Mouse (Mus musculus): ENCODE data around the gene Tbx19. TPM values are rescaled to one million over a fixed set of nuclear protein-coding genes. Genes with fewer than 3 reads are reported as not detected.
A peak's percentile ranks its signal among the peaks of the same experiment; 100 is the strongest.

Gene Tbx19
- polyA plus RNA-seq, 1 experiment from 2014 or later, result 0.36 TPM

- no peaks in the 10 kb centered on the region for H3K9me3 ChIP-seq (ENCODE audit: control insufficient read depth, low read length)
- H3K27ac ChIP-seq (replicated peaks; ENCODE audit: low read depth, low read length), result no peak overlapping the region
- DNase-seq (ENCODE audit: low spot score) (no peak), ATAC-seq (ENCODE audit: low read depth) (0 out of 2 replicates have a peak, but pooled peaks have one; percentile 26)
- H3K4me3 ChIP-seq (ENCODE audit: low read depth, low read length), result no peak overlapping the region
- no peaks in the 10 kb centered on the region for H3K4me1 ChIP-seq (ENCODE audit: control insufficient read depth, insufficient read depth, low read length)
- no peak overlapping the region for H3K4me2 ChIP-seq (ENCODE audit: low read depth, low read length)
- peaks cover 8% of the 10 kb centered on the region for H3K36me3 ChIP-seq (ENCODE audit: control insufficient read depth, insufficient read depth, low read length)
- 34% methylated on average over 5 of the region's 9 CpGs for WGBS
- H3K9ac ChIP-seq (ENCODE audit: low read depth, low read length), result no peak overlapping the region
- no peaks in the 10 kb centered on the region for H3K27me3 ChIP-seq (replicated peaks; ENCODE audit: control insufficient read depth, insufficient read depth, low read length)
Observed at GRCm38 (mm10) chr1:165174059-165174616, 13.6 kb upstream of the Tbx19 start.

- Histone ChIP-seq H3K4me3 (ENCODE audit: low read depth, low read length) (no peak overlapping the region), H3K4me1 (ENCODE audit: control insufficient read depth, insufficient read depth, low read length) (no peaks in the 10 kb centered on the region), H3K4me2 (ENCODE audit: low read depth, low read length) (no peak overlapping the region), H3K36me3 (ENCODE audit: control insufficient read depth, insufficient read depth, low read length) (no peaks in the 10 kb centered on the region), H3K9ac (ENCODE audit: low read depth, low read length) (no peak overlapping the region), H3K27ac (replicated peaks; ENCODE audit: low read depth, low read length) (no peak overlapping the region), H3K9me3 (ENCODE audit: control insufficient read depth, low read length) (no peaks in the 10 kb centered on the region), H3K27me3 (replicated peaks; ENCODE audit: control insufficient read depth, insufficient read depth, low read length) (no peaks in the 10 kb centered on the region)
- ATAC-seq (ENCODE audit: low read depth), result no peak
- no peak for DNase-seq (ENCODE audit: low spot score)
- WGBS, result 85% methylated on average over 7 of the region's 8 CpGs
Observed at GRCm38 (mm10) chr1:165171277-165171676, 10.7 kb upstream of the Tbx19 start.

GRCm38 (mm10) chr1:165170157-165170556 is 9.6 kb upstream of the Tbx19 start:
- no peaks in the 10 kb centered on the region for H3K27me3 ChIP-seq (replicated peaks; ENCODE audit: control insufficient read depth, insufficient read depth, low read length)
- H3K27ac ChIP-seq (replicated peaks; ENCODE audit: low read depth, low read length), result no peak overlapping the region
- no peak for DNase-seq (ENCODE audit: low spot score)
- no peaks in the 10 kb centered on the region for H3K4me1 ChIP-seq (ENCODE audit: control insufficient read depth, insufficient read depth, low read length)
- 66% methylated on average over 5 of the region's 5 CpGs for WGBS
- H3K9ac ChIP-seq (ENCODE audit: low read depth, low read length), result no peak overlapping the region
- no peak overlapping the region for H3K4me2 ChIP-seq (ENCODE audit: low read depth, low read length)
- no peaks in the 10 kb centered on the region for H3K36me3 ChIP-seq (ENCODE audit: control insufficient read depth, insufficient read depth, low read length)
- no peak overlapping the region for H3K4me3 ChIP-seq (ENCODE audit: low read depth, low read length)
- no peaks in the 10 kb centered on the region for H3K9me3 ChIP-seq (ENCODE audit: control insufficient read depth, low read length)
- no peak for ATAC-seq (ENCODE audit: low read depth)

GRCm38 (mm10) chr1:165169462-165169861 is 8.9 kb upstream of the Tbx19 start:
- Histone ChIP-seq H3K9me3 (ENCODE audit: control insufficient read depth, low read length) (no peaks in the 10 kb centered on the region), H3K27me3 (replicated peaks; ENCODE audit: control insufficient read depth, insufficient read depth, low read length) (no peaks in the 10 kb centered on the region), H3K4me3 (ENCODE audit: low read depth, low read length) (no peak overlapping the region), H3K4me2 (ENCODE audit: low read depth, low read length) (no peak overlapping the region), H3K4me1 (ENCODE audit: control insufficient read depth, insufficient read depth, low read length) (no peaks in the 10 kb centered on the region), H3K36me3 (ENCODE audit: control insufficient read depth, insufficient read depth, low read length) (no peaks in the 10 kb centered on the region), H3K27ac (replicated peaks; ENCODE audit: low read depth, low read length) (no peak overlapping the region), H3K9ac (ENCODE audit: low read depth, low read length) (no peak overlapping the region)
- DNase-seq (ENCODE audit: low spot score), result no peak
- 81% methylated on average over 3 of the region's 3 CpGs for WGBS
- ATAC-seq (ENCODE audit: low read depth), result no peak

GRCm38 (mm10) chr1:165164920-165165319 is 4.3 kb upstream of the Tbx19 start:
- H3K27me3 ChIP-seq (replicated peaks; ENCODE audit: control insufficient read depth, insufficient read depth, low read length), result no peaks in the 10 kb centered on the region
- H3K4me2 ChIP-seq (ENCODE audit: low read depth, low read length), result no peak overlapping the region
- no peaks in the 10 kb centered on the region for H3K9me3 ChIP-seq (ENCODE audit: control insufficient read depth, low read length)
- 55% methylated on average over 6 of the region's 6 CpGs for WGBS
- no peak for DNase-seq (ENCODE audit: low spot score)
- no peak overlapping the region for H3K4me3 ChIP-seq (ENCODE audit: low read depth, low read length)
- no peak overlapping the region for H3K27ac ChIP-seq (replicated peaks; ENCODE audit: low read depth, low read length)
- no peaks in the 10 kb centered on the region for H3K4me1 ChIP-seq (ENCODE audit: control insufficient read depth, insufficient read depth, low read length)
- ATAC-seq (ENCODE audit: low read depth), result 0 out of 2 replicates have a peak, but pooled peaks have one; percentile 41
- no peaks in the 10 kb centered on the region for H3K36me3 ChIP-seq (ENCODE audit: control insufficient read depth, insufficient read depth, low read length)
- H3K9ac ChIP-seq (ENCODE audit: low read depth, low read length), result no peak overlapping the region

- Histone ChIP-seq H3K9ac (ENCODE audit: low read depth, low read length) (no peak overlapping the region), H3K4me2 (ENCODE audit: low read depth, low read length) (no peak overlapping the region), H3K27me3 (replicated peaks; ENCODE audit: control insufficient read depth, insufficient read depth, low read length) (no peaks in the 10 kb centered on the region), H3K9me3 (ENCODE audit: control insufficient read depth, low read length) (no peaks in the 10 kb centered on the region), H3K27ac (replicated peaks; ENCODE audit: low read depth, low read length) (no peak overlapping the region), H3K4me1 (ENCODE audit: control insufficient read depth, insufficient read depth, low read length) (no peaks in the 10 kb centered on the region), H3K4me3 (ENCODE audit: low read depth, low read length) (no peak overlapping the region), H3K36me3 (ENCODE audit: control insufficient read depth, insufficient read depth, low read length) (no peaks in the 10 kb centered on the region)
- DNase-seq (ENCODE audit: low spot score) (no peak), ATAC-seq (ENCODE audit: low read depth) (no peak)
- 72% methylated on average over 10 of the region's 10 CpGs for WGBS
Observed at GRCm38 (mm10) chr1:165158841-165159240, 1.7 kb downstream of the Tbx19 start.

GRCm38 (mm10) chr1:165154162-165154561 is 6.4 kb downstream of the Tbx19 start:
- ATAC-seq (ENCODE audit: low read depth), result no peak
- no peak overlapping the region for H3K4me3 ChIP-seq (ENCODE audit: low read depth, low read length)
- WGBS, result 80% methylated on average over 4 of the region's 4 CpGs

GRCm38 (mm10) chr1:165151216-165151615 is 9.4 kb downstream of the Tbx19 start:
- DNase-seq (ENCODE audit: low spot score), result no peak
- no peaks in the 10 kb centered on the region for H3K4me1 ChIP-seq (ENCODE audit: control insufficient read depth, insufficient read depth, low read length)
- H3K9me3 ChIP-seq (ENCODE audit: control insufficient read depth, low read length), result no peaks in the 10 kb centered on the region
- no peak for ATAC-seq (ENCODE audit: low read depth)
- no peak overlapping the region for H3K9ac ChIP-seq (ENCODE audit: low read depth, low read length)
- H3K4me2 ChIP-seq (ENCODE audit: low read depth, low read length), result no peak overlapping the region
- no peak overlapping the region for H3K4me3 ChIP-seq (ENCODE audit: low read depth, low read length)
- no peak overlapping the region for H3K27ac ChIP-seq (replicated peaks; ENCODE audit: low read depth, low read length)
- H3K27me3 ChIP-seq (replicated peaks; ENCODE audit: control insufficient read depth, insufficient read depth, low read length), result no peaks in the 10 kb centered on the region
- 74% methylated on average over 8 of the region's 8 CpGs for WGBS
- H3K36me3 ChIP-seq (ENCODE audit: control insufficient read depth, insufficient read depth, low read length), result no peaks in the 10 kb centered on the region

More at GRCm38 (mm10) chr1:165154162-165154561, 6.4 kb downstream of the Tbx19 start:
- Histone ChIP-seq H3K9me3 (ENCODE audit: control insufficient read depth, low read length) (no peaks in the 10 kb centered on the region), H3K9ac (ENCODE audit: low read depth, low read length) (no peak overlapping the region), H3K36me3 (ENCODE audit: control insufficient read depth, insufficient read depth, low read length) (no peaks in the 10 kb centered on the region), H3K4me2 (ENCODE audit: low read depth, low read length) (no peak overlapping the region), H3K27me3 (replicated peaks; ENCODE audit: control insufficient read depth, insufficient read depth, low read length) (no peaks in the 10 kb centered on the region), H3K4me1 (ENCODE audit: control insufficient read depth, insufficient read depth, low read length) (no peaks in the 10 kb centered on the region), H3K27ac (replicated peaks; ENCODE audit: low read depth, low read length) (no peak overlapping the region)
- no peak for DNase-seq (ENCODE audit: low spot score)

GRCm38 (mm10) chr1:165142343-165142916 is 18.1 kb downstream of the Tbx19 start:
- no peak overlapping the region for H3K4me3 ChIP-seq (ENCODE audit: low read depth, low read length)
- H3K27me3 ChIP-seq (replicated peaks; ENCODE audit: control insufficient read depth, insufficient read depth, low read length), result no peaks in the 10 kb centered on the region
- no peak overlapping the region for H3K9ac ChIP-seq (ENCODE audit: low read depth, low read length)
- DNase-seq (ENCODE audit: low spot score), result peak; percentile 86
- ATAC-seq (ENCODE audit: low read depth), result peak; percentile 91
- no peaks in the 10 kb centered on the region for H3K36me3 ChIP-seq (ENCODE audit: control insufficient read depth, insufficient read depth, low read length)
- no peak overlapping the region for H3K27ac ChIP-seq (replicated peaks; ENCODE audit: low read depth, low read length)
- WGBS, result 56% methylated on average over 12 of the region's 12 CpGs
- H3K4me1 ChIP-seq (ENCODE audit: control insufficient read depth, insufficient read depth, low read length), result no peaks in the 10 kb centered on the region
- H3K9me3 ChIP-seq (ENCODE audit: control insufficient read depth, low read length), result no peaks in the 10 kb centered on the region
- H3K4me2 ChIP-seq (ENCODE audit: low read depth, low read length), result no peak overlapping the region

All from embryonic facial prominence, embryonic 14.5 days (tissue).